Mouse (Mus musculus): ENCODE results near the gene D430041D05Rik. TPM values are rescaled to one million over a fixed set of nuclear protein-coding genes. Genes with fewer than 3 reads are reported as not detected.

Gene D430041D05Rik
- polyA plus RNA-seq, 1 experiment from 2014 or later: 10.2 TPM

DNA sequence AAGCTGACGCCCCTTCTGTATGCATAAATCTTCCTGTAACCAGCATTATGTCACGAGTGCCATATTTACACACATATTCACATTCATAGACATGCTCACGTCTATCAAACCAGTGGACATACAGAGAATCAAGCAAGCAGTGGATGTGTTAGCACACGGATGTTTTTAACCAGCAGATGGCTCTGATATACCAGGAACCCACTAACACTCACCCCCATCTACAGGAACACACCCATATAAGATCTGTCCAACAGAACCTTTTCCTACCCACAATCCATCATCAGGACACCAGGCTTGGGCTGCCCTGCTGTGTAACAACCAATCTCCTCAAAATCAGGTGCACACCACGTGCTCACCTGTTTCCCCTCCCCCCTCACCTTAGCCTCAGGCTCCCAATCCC is 76.9 kb downstream of the D430041D05Rik start:
- ATAC-seq (ENCODE audit: low FRiP score, low read depth): peak; percentile 52
- Histone ChIP-seq H3K9ac (no peak overlapping the region), H3K36me3 (no peaks in the 10 kb centered on the region), H3K4me3 (no peak overlapping the region), H3K4me1 (replicated peaks) (peaks cover 13% of the 10 kb centered on the region), H3K27me3 (no peaks in the 10 kb centered on the region), H3K9me3 (no peaks in the 10 kb centered on the region), H3K27ac (replicated peaks) (no peak overlapping the region), H3K4me2 (no peak overlapping the region)
- 73% methylated on average over 5 of the region's 5 CpGs for WGBS

DNA sequence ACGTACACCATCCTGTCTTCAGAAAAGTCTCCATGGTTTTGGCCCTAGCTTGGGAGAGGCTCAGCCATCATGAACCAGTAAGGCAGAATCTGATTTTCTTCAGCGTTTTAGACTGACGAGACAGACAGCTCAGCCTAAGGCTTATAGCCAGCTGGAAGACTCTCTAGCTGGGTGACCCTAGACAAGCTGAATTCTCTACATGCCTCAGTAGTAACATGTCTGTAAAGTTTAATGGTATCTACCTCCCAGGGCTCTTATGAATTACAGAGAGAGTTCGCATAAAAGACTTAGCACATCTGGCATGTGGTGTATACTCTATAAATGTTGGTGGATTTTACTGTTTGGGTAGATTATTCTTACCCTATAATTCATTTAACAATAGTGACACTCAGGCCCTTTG is 78.1 kb downstream of the D430041D05Rik start:
- no peak for ATAC-seq (ENCODE audit: low FRiP score, low read depth)
- no peak overlapping the region for H3K9ac ChIP-seq
- WGBS: 70% methylated on average over 4 of the region's 4 CpGs
- H3K27ac ChIP-seq (replicated peaks): no peak overlapping the region
- no peaks in the 10 kb centered on the region for H3K9me3 ChIP-seq
- H3K4me3 ChIP-seq: no peak overlapping the region
- no peaks in the 10 kb centered on the region for H3K36me3 ChIP-seq
- no peak overlapping the region for H3K4me2 ChIP-seq
- H3K4me1 ChIP-seq (replicated peaks): peaks cover 18% of the 10 kb centered on the region
- H3K27me3 ChIP-seq: no peaks in the 10 kb centered on the region

DNA sequence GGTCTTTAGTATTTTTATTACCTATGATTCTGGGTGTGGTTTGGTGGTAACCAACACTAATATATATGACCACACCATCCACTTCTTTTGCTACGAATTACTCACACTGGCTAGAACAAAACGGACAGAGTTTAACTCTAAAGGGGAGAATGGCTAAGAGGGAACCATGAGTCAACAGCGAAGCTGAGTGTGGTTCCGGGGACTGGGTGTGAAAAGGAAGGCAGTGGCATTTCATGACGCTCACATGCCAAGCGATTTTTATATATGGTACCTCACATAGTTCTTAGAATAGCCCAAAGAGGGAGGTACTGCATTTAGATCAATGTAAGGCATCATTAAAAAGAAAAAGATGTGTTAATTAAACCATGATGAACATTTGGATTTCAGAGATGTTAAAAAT is 79.6 kb downstream of the D430041D05Rik start:
- Histone ChIP-seq H3K27ac (replicated peaks) (no peak overlapping the region), H3K4me2 (no peak overlapping the region), H3K36me3 (no peaks in the 10 kb centered on the region), H3K9me3 (no peaks in the 10 kb centered on the region), H3K9ac (no peak overlapping the region), H3K27me3 (no peaks in the 10 kb centered on the region), H3K4me1 (replicated peaks) (peaks cover 32% of the 10 kb centered on the region), H3K4me3 (no peak overlapping the region)
- ATAC-seq (ENCODE audit: low FRiP score, low read depth): no peak
- WGBS: 91% methylated on average over 6 of the region's 6 CpGs

DNA sequence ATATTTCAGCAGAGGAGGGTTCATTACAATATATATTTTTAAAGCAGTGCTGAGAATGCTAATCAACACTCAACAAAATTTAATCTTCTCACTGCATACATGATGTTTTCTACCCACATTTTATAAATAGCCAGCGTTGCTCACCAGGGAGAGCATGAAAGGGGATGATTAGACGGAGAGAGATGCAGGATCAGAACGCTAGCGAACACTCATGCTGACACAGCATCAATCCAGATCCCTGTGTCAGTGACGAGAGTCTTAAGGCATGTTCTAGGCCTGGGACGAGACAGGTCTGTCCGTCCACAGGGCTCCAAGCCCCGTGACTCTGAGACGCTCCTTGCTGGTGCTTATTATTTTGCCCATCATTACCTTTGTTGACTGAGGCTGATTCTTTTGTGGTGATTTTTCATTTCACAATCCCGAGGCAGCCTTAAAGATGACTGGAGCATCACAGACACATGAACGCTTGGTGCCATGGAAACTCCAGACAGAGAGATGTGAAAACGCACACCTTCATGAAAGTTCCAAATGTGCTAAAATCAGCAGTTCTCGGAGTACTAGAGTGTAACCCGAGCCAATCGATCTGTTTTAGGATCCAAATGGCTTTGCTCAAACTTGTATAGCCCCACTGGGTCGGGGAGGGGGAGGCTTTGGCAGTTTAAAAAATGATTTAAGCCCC is 83.6 kb downstream of the D430041D05Rik start:
- Histone ChIP-seq H3K27ac (replicated peaks) (no peak overlapping the region), H3K9ac (no peak overlapping the region), H3K4me1 (replicated peaks) (peaks cover 20% of the 10 kb centered on the region), H3K27me3 (no peaks in the 10 kb centered on the region), H3K4me3 (no peak overlapping the region), H3K4me2 (no peak overlapping the region), H3K9me3 (no peaks in the 10 kb centered on the region), H3K36me3 (no peaks in the 10 kb centered on the region)
- ATAC-seq (ENCODE audit: low FRiP score, low read depth): 0 out of 2 replicates have a peak, but pooled peaks have one; percentile 39
- WGBS: 64% methylated on average over 16 of the region's 16 CpGs

DNA sequence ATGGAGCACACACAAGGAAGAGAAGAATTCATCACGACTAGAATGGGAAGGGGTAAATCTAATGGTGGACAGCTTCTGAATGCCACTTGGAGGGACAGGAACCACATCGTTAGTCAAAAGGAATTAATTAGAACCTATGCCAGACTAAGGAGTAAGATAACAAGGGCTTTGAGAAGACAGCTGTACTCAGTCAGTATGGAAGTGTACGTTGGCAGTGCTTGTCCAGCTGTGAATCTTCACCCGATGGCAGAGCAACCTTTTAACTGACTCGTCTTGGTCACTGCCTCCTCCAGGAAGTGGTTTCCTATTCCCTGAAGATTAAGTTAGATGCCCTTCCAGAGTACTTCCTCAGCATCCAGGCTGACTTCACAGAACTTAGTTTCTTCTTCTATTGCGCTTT is 87.0 kb downstream of the D430041D05Rik start:
- no peak overlapping the region for H3K4me3 ChIP-seq
- H3K4me2 ChIP-seq: no peak overlapping the region
- H3K9ac ChIP-seq: no peak overlapping the region
- H3K4me1 ChIP-seq (replicated peaks): peaks cover 37% of the 10 kb centered on the region
- no peak overlapping the region for H3K27ac ChIP-seq (replicated peaks)
- whole genome bisulfite sequencing: 73% methylated on average over 6 of the region's 6 CpGs
- no peaks in the 10 kb centered on the region for H3K27me3 ChIP-seq
- no peaks in the 10 kb centered on the region for H3K36me3 ChIP-seq
- no peaks in the 10 kb centered on the region for H3K9me3 ChIP-seq
- no peak for ATAC-seq (ENCODE audit: low FRiP score, low read depth)

DNA sequence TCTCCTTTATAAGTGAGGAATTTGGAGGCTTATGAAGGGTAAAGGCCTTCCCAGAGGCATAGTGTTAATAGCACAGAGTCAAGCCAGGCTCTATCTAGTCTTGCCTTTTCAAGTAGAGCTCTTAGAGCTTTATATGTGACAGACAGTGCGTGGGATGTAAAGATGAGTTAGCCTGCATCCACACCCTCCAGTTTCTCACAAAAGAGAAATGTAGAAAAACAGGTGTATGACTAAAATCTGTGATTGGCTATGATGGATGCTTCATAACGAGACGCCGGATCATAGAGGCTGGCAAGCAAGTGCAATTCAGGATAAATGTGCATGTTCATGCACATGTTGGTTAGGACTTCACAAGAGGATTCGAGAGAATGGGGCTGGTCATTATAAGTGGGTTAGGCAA is 87.5 kb downstream of the D430041D05Rik start:
- H3K27me3 ChIP-seq: no peaks in the 10 kb centered on the region
- no peaks in the 10 kb centered on the region for H3K36me3 ChIP-seq
- WGBS: 72% methylated on average over 5 of the region's 5 CpGs
- ATAC-seq (ENCODE audit: low FRiP score, low read depth): no peak
- peaks cover 41% of the 10 kb centered on the region for H3K4me1 ChIP-seq (replicated peaks)
- H3K4me3 ChIP-seq: no peak overlapping the region
- no peak overlapping the region for H3K9ac ChIP-seq
- no peak overlapping the region for H3K27ac ChIP-seq (replicated peaks)
- no peaks in the 10 kb centered on the region for H3K9me3 ChIP-seq
- no peak overlapping the region for H3K4me2 ChIP-seq

DNA sequence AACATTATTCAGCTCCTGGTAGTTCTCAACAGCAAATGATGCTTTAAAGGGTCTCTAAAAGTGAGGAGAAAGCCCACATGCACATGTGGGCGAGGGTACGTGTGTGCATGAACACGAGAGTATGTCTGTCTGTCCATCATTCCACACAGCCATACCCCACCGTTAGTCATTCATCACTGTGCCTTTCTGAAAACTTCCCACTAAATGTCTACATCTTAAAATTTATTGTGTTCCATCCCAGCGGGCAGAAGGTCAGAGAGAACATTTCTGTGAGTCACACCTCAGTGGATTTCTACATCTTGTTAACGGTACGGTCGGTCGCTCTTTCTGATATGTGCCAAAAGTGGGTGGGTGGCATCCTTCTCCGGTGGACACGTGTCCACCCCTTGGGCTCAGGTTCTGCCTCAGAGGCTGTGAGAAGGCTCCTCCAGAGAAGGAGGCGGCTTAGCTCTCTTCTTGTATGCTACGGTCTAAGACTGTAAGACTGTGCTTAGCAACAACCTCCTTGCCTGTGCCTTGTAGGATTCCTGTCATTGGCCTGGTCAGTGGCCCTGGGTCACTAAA is 90.7 kb downstream of the D430041D05Rik start:
- WGBS: 83% methylated on average over 13 of the region's 13 CpGs

DNA sequence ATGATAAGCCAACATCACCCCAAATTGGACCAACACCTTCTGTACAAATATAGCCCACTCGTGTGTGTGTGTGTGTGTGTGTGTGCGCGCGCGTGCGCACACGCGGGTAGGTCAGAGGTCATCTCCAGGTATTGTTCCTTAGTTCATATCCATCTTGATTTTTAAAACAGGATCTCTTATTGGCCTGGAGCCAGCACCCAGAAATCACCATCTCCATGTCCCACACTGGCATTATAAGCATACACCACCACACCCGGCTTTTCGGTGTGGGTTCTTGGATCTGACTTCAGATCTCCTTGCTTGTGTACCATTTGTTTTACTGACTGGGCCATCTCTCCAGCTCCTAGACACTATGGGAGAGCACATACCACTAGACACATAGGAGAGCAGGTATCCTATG is 91.4 kb downstream of the D430041D05Rik start:
- no peak overlapping the region for H3K27ac ChIP-seq (replicated peaks)
- ATAC-seq (ENCODE audit: low FRiP score, low read depth): no peak

More for the DNA sequence above, 90.7 kb downstream of the D430041D05Rik start:
- Histone ChIP-seq H3K36me3 (no peaks in the 10 kb centered on the region), H3K4me2 (no peak overlapping the region), H3K27ac (replicated peaks) (no peak overlapping the region), H3K4me3 (no peak overlapping the region), H3K9me3 (no peaks in the 10 kb centered on the region), H3K4me1 (replicated peaks) (peaks cover 33% of the 10 kb centered on the region), H3K9ac (no peak overlapping the region), H3K27me3 (no peaks in the 10 kb centered on the region)
- no peak for ATAC-seq (ENCODE audit: low FRiP score, low read depth)

DNA sequence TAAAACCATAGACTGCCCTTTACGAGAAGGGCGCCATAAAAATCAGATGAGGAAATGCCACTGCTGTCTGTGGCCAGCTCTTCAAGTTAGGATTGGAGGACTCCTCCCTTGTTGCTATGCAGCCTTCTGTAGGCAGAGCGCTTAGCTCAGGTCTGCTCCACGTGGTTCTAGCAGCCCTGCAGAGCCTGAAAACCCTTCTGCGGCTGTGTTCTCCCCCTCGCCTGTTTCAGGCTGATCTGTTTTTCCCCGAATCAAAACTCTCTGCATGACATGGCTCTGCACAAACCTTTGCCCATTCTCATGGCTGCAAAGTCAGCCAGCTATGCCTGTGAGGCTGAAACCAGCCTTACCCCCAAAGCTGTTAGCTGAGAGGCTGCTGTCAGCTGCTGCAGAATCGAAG is 91.9 kb downstream of the D430041D05Rik start:
- Histone ChIP-seq H3K9ac (no peak overlapping the region), H3K27me3 (no peaks in the 10 kb centered on the region), H3K36me3 (no peaks in the 10 kb centered on the region), H3K4me2 (no peak overlapping the region), H3K4me3 (no peak overlapping the region), H3K9me3 (no peaks in the 10 kb centered on the region), H3K27ac (replicated peaks) (no peak overlapping the region; the same call in 1 of the 2 replicates), H3K4me1 (replicated peaks) (peaks cover 33% of the 10 kb centered on the region)
- 43% methylated on average over 8 of the region's 8 CpGs for WGBS
- peak; percentile 74 for ATAC-seq (ENCODE audit: low FRiP score, low read depth)

More for the DNA sequence above, 91.4 kb downstream of the D430041D05Rik start:
- 96% methylated on average over 10 of the region's 10 CpGs for WGBS
- H3K9ac ChIP-seq: no peak overlapping the region
- no peak overlapping the region for H3K4me3 ChIP-seq
- no peaks in the 10 kb centered on the region for H3K36me3 ChIP-seq
- H3K9me3 ChIP-seq: no peaks in the 10 kb centered on the region
- no peaks in the 10 kb centered on the region for H3K27me3 ChIP-seq
- H3K4me1 ChIP-seq (replicated peaks): peaks cover 33% of the 10 kb centered on the region
- no peak overlapping the region for H3K4me2 ChIP-seq

DNA sequence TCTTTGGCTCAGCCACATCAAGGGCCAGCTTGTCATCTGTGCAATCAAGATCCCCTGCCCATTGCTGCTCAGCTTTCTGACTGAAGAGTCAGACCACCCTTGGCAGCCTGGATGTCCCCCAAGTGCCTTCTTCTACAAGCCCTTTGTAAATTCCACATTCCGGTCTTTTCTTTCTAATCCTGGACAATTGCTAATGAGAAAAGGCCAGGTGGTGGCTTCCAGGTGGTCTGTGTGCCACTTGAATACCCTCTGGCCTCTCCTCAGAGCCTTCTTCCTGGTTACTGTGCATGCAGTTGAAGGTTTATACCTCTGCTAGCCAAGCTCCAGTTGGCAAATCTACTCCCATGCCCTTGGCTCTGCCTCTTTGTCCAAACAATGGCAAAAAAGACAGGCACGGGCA is 92.6 kb downstream of the D430041D05Rik start:
- ATAC-seq (ENCODE audit: low FRiP score, low read depth): no peak
- no peaks in the 10 kb centered on the region for H3K27me3 ChIP-seq
- no peaks in the 10 kb centered on the region for H3K9me3 ChIP-seq
- no peak overlapping the region for H3K4me2 ChIP-seq
- peak overlapping the region; percentile 14; the same call in 1 of the 2 replicates for H3K27ac ChIP-seq (replicated peaks)
- H3K4me1 ChIP-seq (replicated peaks): peaks cover 33% of the 10 kb centered on the region
- no peak overlapping the region for H3K4me3 ChIP-seq
- 73% methylated on average over 2 of the region's 2 CpGs for WGBS
- H3K9ac ChIP-seq: no peak overlapping the region
- no peaks in the 10 kb centered on the region for H3K36me3 ChIP-seq

DNA sequence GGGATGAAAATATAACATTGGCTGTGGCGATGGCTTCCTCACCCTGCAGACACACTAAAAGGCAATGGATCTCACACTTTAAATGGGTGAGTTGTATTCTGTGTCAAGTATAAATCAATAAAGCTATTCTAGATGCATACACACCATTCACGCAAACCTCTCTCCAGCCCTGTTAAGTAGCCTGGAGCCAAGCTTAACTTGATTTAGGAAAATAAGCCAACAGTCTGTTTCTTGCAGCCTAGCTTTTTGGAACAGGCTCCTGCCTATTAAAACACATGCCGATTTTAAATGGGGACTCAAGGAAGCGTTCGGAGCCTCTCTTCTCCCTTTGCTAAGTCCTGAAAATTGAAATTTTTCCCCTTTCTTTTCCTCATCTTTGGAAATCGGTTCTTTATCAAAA is 93.2 kb downstream of the D430041D05Rik start:
- Histone ChIP-seq H3K36me3 (no peaks in the 10 kb centered on the region), H3K27ac (replicated peaks) (peak overlapping the region; percentile 14; the same call in 1 of the 2 replicates), H3K9ac (no peak overlapping the region), H3K27me3 (no peaks in the 10 kb centered on the region), H3K4me3 (no peak overlapping the region), H3K9me3 (no peaks in the 10 kb centered on the region), H3K4me1 (replicated peaks) (peaks cover 33% of the 10 kb centered on the region), H3K4me2 (no peak overlapping the region)
- 68% methylated on average over 6 of the region's 6 CpGs for WGBS
- ATAC-seq (ENCODE audit: low FRiP score, low read depth): no peak

DNA sequence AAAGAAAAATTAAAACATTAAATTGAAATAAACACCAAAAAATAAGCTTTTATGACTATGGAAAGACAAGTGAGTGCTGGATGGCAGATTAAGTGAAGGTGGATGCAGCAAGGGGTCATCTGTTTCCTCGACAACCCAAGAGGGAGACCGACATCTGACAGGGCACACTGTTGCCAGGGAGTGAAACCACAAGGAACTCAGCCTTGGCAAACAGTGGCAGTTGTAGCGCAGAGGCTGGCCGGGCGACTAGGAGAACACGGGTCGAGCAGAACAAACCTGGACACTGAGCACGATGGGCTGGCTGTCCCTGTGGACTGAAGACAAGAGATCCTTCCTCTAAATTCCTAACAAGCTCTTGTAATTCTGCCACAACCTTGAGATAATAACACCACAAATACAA is 94.3 kb downstream of the D430041D05Rik start:
- Histone ChIP-seq H3K9me3 (no peaks in the 10 kb centered on the region), H3K36me3 (no peaks in the 10 kb centered on the region), H3K9ac (no peak overlapping the region), H3K27me3 (no peaks in the 10 kb centered on the region), H3K4me1 (replicated peaks) (peaks cover 33% of the 10 kb centered on the region), H3K4me2 (no peak overlapping the region), H3K27ac (replicated peaks) (no peak overlapping the region), H3K4me3 (no peak overlapping the region)
- no peak for ATAC-seq (ENCODE audit: low FRiP score, low read depth)
- whole genome bisulfite sequencing: 40% methylated on average over 8 of the region's 8 CpGs

All from hindbrain, embryonic 15.5 days (tissue).